Mouse (Mus musculus): ENCODE data around the gene Gm20683. TPM values are rescaled to one million over a fixed set of nuclear protein-coding genes. Genes with fewer than 3 reads are reported as not detected.
"Not testable (repeated sequence)": the region's sequence is repeated elsewhere in the genome, so short reads cannot be mapped to it uniquely, and the experiment has no call there.

Gm20683 gene
- polyA plus RNA-seq, 1 experiment from 2014 or later, result 14.2 TPM

DNA sequence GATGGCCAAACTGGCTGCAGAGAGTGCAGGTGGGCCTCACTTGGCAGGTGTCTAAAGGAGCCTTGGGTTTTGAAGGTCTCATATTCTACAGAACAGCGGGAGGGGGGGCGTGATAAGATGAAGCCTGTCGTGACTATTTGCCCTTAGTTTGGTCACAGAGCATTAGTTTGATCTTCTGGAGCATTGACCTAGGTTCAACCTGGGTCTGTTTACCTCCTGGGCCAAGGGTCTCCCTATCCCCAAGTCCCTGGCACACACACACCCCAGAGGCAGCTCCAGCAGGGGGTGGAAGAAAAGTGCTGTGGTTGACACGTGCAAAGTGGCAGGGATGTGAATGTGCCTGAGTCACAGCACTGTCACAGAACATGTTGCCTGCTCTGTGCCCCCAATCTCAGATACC is 30.7 kb downstream of the Gm20683 start:
- no peaks in the 10 kb centered on the region for H3K27me3 ChIP-seq (replicated peaks; ENCODE audit: control insufficient read depth, insufficient read depth, low read length)
- H3K4me1 ChIP-seq (replicated peaks; ENCODE audit: control insufficient read depth, insufficient read depth, low read length), result peaks cover 34% of the 10 kb centered on the region
- peak overlapping the region; percentile 98 for H3K4me2 ChIP-seq (ENCODE audit: low read length)
- 71% methylated on average over 4 of the region's 4 CpGs for WGBS
- no peak overlapping the region for H3K27ac ChIP-seq (ENCODE audit: low read length)
- no peaks in the 10 kb centered on the region for H3K9me3 ChIP-seq (ENCODE audit: control insufficient read depth, low read length)
- no peak overlapping the region for H3K9ac ChIP-seq (replicated peaks; ENCODE audit: low read depth, low read length)
- H3K4me3 ChIP-seq (replicated peaks; ENCODE audit: low read length), result no peak overlapping the region
- no peak for ATAC-seq
- H3K36me3 ChIP-seq (ENCODE audit: control insufficient read depth, insufficient read depth), result no peaks in the 10 kb centered on the region

DNA sequence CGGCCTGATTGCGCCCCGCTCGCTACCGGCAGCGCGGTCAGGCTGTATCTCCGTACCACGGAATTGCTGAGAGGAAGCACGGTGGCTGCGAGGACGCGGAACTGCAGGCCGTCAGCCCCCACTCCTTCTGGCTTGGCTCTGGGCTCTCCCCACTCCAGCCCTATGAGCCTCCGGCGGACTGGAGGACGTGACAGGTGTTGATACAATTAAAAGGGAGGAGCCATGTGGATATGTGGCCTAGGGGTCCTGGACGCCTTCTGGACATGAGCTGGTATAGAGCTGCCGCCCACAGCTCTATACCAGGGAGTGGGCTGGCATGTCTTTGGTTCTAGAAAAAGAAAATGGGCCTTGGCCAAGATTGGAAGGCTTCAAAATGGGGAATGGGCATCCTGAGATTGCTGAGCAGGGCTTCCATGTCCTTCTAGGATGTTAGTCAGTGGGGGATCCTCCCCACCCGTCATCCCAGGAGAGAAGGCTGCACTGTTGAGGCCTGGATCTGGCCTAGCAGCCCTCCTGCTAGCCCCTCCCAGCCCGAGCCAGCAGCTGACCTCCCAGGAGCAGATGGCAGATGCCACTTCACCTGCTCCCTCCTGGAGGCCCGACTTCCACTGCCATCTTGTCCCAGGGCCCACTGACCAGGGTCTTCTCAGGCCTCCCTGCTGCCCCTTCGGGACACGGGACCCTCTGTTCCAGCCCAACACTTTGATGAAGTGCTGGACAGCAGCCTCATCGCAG is 31.8 kb downstream of the Gm20683 start:
- ATAC-seq, result peak; percentile 45
- H3K27me3 ChIP-seq (replicated peaks; ENCODE audit: control insufficient read depth, insufficient read depth, low read length), result no peaks in the 10 kb centered on the region
- H3K4me1 ChIP-seq (replicated peaks; ENCODE audit: control insufficient read depth, insufficient read depth, low read length), result peaks cover 34% of the 10 kb centered on the region
- peak overlapping the region; percentile 82 for H3K9ac ChIP-seq (replicated peaks; ENCODE audit: low read depth, low read length)
- 10% methylated on average over 25 of the region's 25 CpGs for WGBS
- peak overlapping the region; percentile 88 for H3K27ac ChIP-seq (ENCODE audit: low read length)
- H3K4me2 ChIP-seq (ENCODE audit: low read length), result peak overlapping the region; percentile 98
- peak overlapping the region; percentile 71 for H3K4me3 ChIP-seq (replicated peaks; ENCODE audit: low read length)
- no peaks in the 10 kb centered on the region for H3K9me3 ChIP-seq (ENCODE audit: control insufficient read depth, low read length)
- no peaks in the 10 kb centered on the region for H3K36me3 ChIP-seq (ENCODE audit: control insufficient read depth, insufficient read depth)

- WGBS, result under 1% methylated on average over 76 of the region's 100 CpGs
- Histone ChIP-seq H3K9ac (replicated peaks; ENCODE audit: low read depth, low read length) (peak within 1 kb of the TSS; percentile 82), H3K4me1 (replicated peaks; ENCODE audit: control insufficient read depth, insufficient read depth, low read length) (peaks cover 34% of the 10 kb centered on the region), H3K9me3 (ENCODE audit: control insufficient read depth, low read length) (no peaks in the 10 kb centered on the region), H3K4me2 (ENCODE audit: low read length) (peak within 1 kb of the TSS; percentile 98), H3K27me3 (replicated peaks; ENCODE audit: control insufficient read depth, insufficient read depth, low read length) (no peaks in the 10 kb centered on the region), H3K36me3 (ENCODE audit: control insufficient read depth, insufficient read depth) (no peaks in the 10 kb centered on the region), H3K4me3 (replicated peaks; ENCODE audit: low read length) (peak within 1 kb of the TSS; percentile 71), H3K27ac (ENCODE audit: low read length) (peak within 1 kb of the TSS; percentile 88)
- ATAC-seq, result peak; percentile 90
Measured at GRCm38 (mm10) chr17:25808789-25809605, 32.6 kb downstream of the Gm20683 start, which contains the start of gene Fbxl16. TSS of gene Fbxl16 (plus strand) at chr17:25809085.

DNA sequence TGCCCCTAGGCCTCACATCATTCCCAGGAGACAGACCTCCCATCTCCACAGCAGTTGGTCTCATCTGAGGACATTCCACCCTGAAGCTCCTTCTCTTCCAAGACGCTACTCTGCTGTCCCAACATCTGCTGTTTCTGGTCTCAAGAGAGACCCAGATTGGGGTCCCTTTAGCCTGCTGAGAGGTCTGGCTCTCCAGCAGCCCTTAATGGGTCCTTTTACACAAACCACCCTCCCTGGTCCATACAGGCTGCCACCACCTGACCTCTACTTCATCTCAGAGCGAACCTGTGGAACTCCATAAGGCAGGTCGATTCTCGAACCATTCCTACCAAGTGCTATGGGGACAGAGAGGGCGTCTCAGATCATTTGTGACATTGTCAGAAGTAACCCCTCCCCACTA is 33.5 kb downstream of the Gm20683 start:
- Histone ChIP-seq H3K9ac (replicated peaks; ENCODE audit: low read depth, low read length) (peak overlapping the region; percentile 82), H3K4me3 (replicated peaks; ENCODE audit: low read length) (peak overlapping the region; percentile 71), H3K27ac (ENCODE audit: low read length) (peak overlapping the region; percentile 88), H3K36me3 (ENCODE audit: control insufficient read depth, insufficient read depth) (no peaks in the 10 kb centered on the region), H3K4me1 (replicated peaks; ENCODE audit: control insufficient read depth, insufficient read depth, low read length) (peaks cover 30% of the 10 kb centered on the region), H3K4me2 (ENCODE audit: low read length) (peak overlapping the region; percentile 98), H3K27me3 (replicated peaks; ENCODE audit: control insufficient read depth, insufficient read depth, low read length) (no peaks in the 10 kb centered on the region), H3K9me3 (ENCODE audit: control insufficient read depth, low read length) (no peaks in the 10 kb centered on the region)
- no peak; the same call in 1 of the 2 replicates for ATAC-seq
- WGBS, result 43% methylated on average over 5 of the region's 5 CpGs

- not testable (repeated sequence) for H3K9me3 ChIP-seq (ENCODE audit: control insufficient read depth, low read length); H3K9ac ChIP-seq (replicated peaks; ENCODE audit: low read depth, low read length); H3K27ac ChIP-seq (ENCODE audit: low read length); ATAC-seq; H3K4me3 ChIP-seq (replicated peaks; ENCODE audit: low read length); H3K27me3 ChIP-seq (replicated peaks; ENCODE audit: control insufficient read depth, insufficient read depth, low read length); H3K36me3 ChIP-seq (ENCODE audit: control insufficient read depth, insufficient read depth); H3K4me2 ChIP-seq (ENCODE audit: low read length)
- 48% methylated on average over 2 of the region's 2 CpGs for WGBS
- H3K4me1 ChIP-seq (replicated peaks; ENCODE audit: control insufficient read depth, insufficient read depth, low read length), result peaks cover 31% of the 10 kb centered on the region
Measured at GRCm38 (mm10) chr17:25807452-25807851, 34.1 kb downstream of the Gm20683 start.

- WGBS, result 77% methylated on average over 4 of the region's 4 CpGs
- Histone ChIP-seq H3K27ac (ENCODE audit: low read length) (no peak overlapping the region), H3K27me3 (replicated peaks; ENCODE audit: control insufficient read depth, insufficient read depth, low read length) (no peaks in the 10 kb centered on the region), H3K36me3 (ENCODE audit: control insufficient read depth, insufficient read depth) (no peaks in the 10 kb centered on the region), H3K4me2 (ENCODE audit: low read length) (no peak overlapping the region), H3K4me3 (replicated peaks; ENCODE audit: low read length) (no peak overlapping the region), H3K9me3 (ENCODE audit: control insufficient read depth, low read length) (no peaks in the 10 kb centered on the region), H3K4me1 (replicated peaks; ENCODE audit: control insufficient read depth, insufficient read depth, low read length) (peaks cover 34% of the 10 kb centered on the region), H3K9ac (replicated peaks; ENCODE audit: low read depth, low read length) (no peak overlapping the region)
- no peak for ATAC-seq
Measured at GRCm38 (mm10) chr17:25806507-25806906, 35.1 kb downstream of the Gm20683 start.

GRCm38 (mm10) chr17:25802825-25803517 is 38.6 kb downstream of the Gm20683 start:
- peaks cover 14% of the 10 kb centered on the region for H3K4me1 ChIP-seq (replicated peaks; ENCODE audit: control insufficient read depth, insufficient read depth, low read length)
- H3K4me3 ChIP-seq (replicated peaks; ENCODE audit: low read length), result no peak overlapping the region
- H3K36me3 ChIP-seq (ENCODE audit: control insufficient read depth, insufficient read depth), result no peaks in the 10 kb centered on the region
- H3K27me3 ChIP-seq (replicated peaks; ENCODE audit: control insufficient read depth, insufficient read depth, low read length), result no peaks in the 10 kb centered on the region
- H3K9me3 ChIP-seq (ENCODE audit: control insufficient read depth, low read length), result no peaks in the 10 kb centered on the region
- peak overlapping the region; percentile 40 for H3K9ac ChIP-seq (replicated peaks; ENCODE audit: low read depth, low read length)
- peak overlapping the region; percentile 24 for H3K4me2 ChIP-seq (ENCODE audit: low read length)
- 8% methylated on average over 10 of the region's 10 CpGs for WGBS
- peak overlapping the region; percentile 65 for H3K27ac ChIP-seq (ENCODE audit: low read length)
- ATAC-seq, result peak; percentile 88

- Histone ChIP-seq H3K27ac (ENCODE audit: low read length) (no peak overlapping the region), H3K4me2 (ENCODE audit: low read length) (no peak overlapping the region), H3K27me3 (replicated peaks; ENCODE audit: control insufficient read depth, insufficient read depth, low read length) (no peaks in the 10 kb centered on the region; the same call in 1 of the 2 replicates), H3K9me3 (ENCODE audit: control insufficient read depth, low read length) (no peaks in the 10 kb centered on the region), H3K4me1 (replicated peaks; ENCODE audit: control insufficient read depth, insufficient read depth, low read length) (peaks cover 25% of the 10 kb centered on the region), H3K9ac (replicated peaks; ENCODE audit: low read depth, low read length) (no peak overlapping the region), H3K4me3 (replicated peaks; ENCODE audit: low read length) (no peak overlapping the region), H3K36me3 (ENCODE audit: control insufficient read depth, insufficient read depth) (no peaks in the 10 kb centered on the region)
- peak; percentile 19; the same call in 1 of the 2 replicates for ATAC-seq
- WGBS, result 7% methylated on average over 6 of the region's 6 CpGs
Measured at GRCm38 (mm10) chr17:25801029-25801428, 40.5 kb downstream of the Gm20683 start.

DNA sequence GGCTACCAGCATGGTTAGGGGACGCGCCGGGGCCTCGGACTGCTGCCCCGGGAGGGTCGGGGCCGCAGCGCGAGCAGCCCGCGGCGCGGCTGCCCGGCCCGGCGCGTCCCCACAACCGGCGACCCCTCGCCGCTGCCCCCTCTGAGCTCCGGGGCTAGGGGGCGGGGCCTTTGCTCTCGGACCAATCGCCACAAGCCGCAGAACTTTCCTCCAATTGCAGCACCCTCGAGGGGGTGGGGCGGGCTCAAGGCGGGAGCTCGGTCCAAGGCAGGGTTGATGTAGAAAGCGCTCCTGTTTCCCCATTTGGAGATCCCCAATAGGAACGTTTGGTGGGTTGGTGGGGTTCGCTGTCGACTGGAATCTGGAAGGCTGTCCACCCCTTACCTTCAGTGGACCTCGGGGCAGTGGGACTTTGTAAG is 44.6 kb downstream of the Gm20683 start, which contains the start of gene Metrn:
Gene Metrn (minus strand): TSS at position 186 of the 419 bp plus-strand sequence.
- Histone ChIP-seq H3K4me2 (ENCODE audit: low read length) (peak within 1 kb of the TSS; percentile 74), H3K27ac (ENCODE audit: low read length) (no peak within 1 kb of the TSS), H3K9me3 (ENCODE audit: control insufficient read depth, low read length) (no peaks in the 10 kb centered on the region), H3K9ac (replicated peaks; ENCODE audit: low read depth, low read length) (peak within 1 kb of the TSS; percentile 59), H3K4me1 (replicated peaks; ENCODE audit: control insufficient read depth, insufficient read depth, low read length) (peaks cover 35% of the 10 kb centered on the region), H3K4me3 (replicated peaks; ENCODE audit: low read length) (peak within 1 kb of the TSS; percentile 55), H3K36me3 (ENCODE audit: control insufficient read depth, insufficient read depth) (no peaks in the 10 kb centered on the region), H3K27me3 (replicated peaks; ENCODE audit: control insufficient read depth, insufficient read depth, low read length) (no peaks in the 10 kb centered on the region; the same call in 1 of the 2 replicates)
- peak; percentile 56 for ATAC-seq
- under 1% methylated on average over 35 of the region's 35 CpGs for WGBS

Data from forebrain, embryonic 16.5 days (tissue).